Mouse (Mus musculus): ENCODE results near the gene Gucy1b1. TPM values are rescaled to one million over a fixed set of nuclear protein-coding genes. Genes with fewer than 3 reads are reported as not detected.

The Gucy1b1 gene
- polyA plus RNA-seq, 2 experiments: 4.5 to 5.8 TPM

- WGBS (ENCODE audit: insufficient replicate concordance): 70% methylated on average over 6 of the region's 6 CpGs
- no peak overlapping the region for H3K27ac ChIP-seq
- no peak overlapping the region for H3K4me2 ChIP-seq (ENCODE audit: low read depth)
- no peaks in the 10 kb centered on the region for H3K36me3 ChIP-seq (replicated peaks; ENCODE audit: control insufficient read depth, insufficient read depth, low read depth)
- H3K9me3 ChIP-seq (ENCODE audit: control insufficient read depth, low read length): no peaks in the 10 kb centered on the region
- no peaks in the 10 kb centered on the region for H3K4me1 ChIP-seq (replicated peaks; ENCODE audit: control insufficient read depth in 2 of 2, insufficient read depth in 2 of 2, low read length in 1 of 2)
- H3K9ac ChIP-seq (replicated peaks): no peak overlapping the region
- no peak overlapping the region for H3K4me3 ChIP-seq (ENCODE audit: insufficient read depth in 1 of 2, low read depth in 2 of 2, low read length in 2 of 2)
- DNase-seq (ENCODE audit: low read depth in 3 of 3, low spot score in 3 of 3) (no peak), ATAC-seq (ENCODE audit: insufficient read depth) (no peak)
- H3K27me3 ChIP-seq (ENCODE audit: control insufficient read depth, insufficient read depth, low read length): no peaks in the 10 kb centered on the region
- TF ChIP-seq CTCF (IDR thresholded peaks at IDR 0.05; ENCODE audit: low read depth): no peak
- TF ChIP-seq EP300 (IDR thresholded peaks at IDR 0.05; ENCODE audit: low read depth): no peak
These were observed 30.8 kb downstream of the Gucy1b1 start for GRCm38 (mm10) chr3:82043676-82044075.

- H3K27me3 ChIP-seq (ENCODE audit: control insufficient read depth, insufficient read depth, low read length): no peaks in the 10 kb centered on the region
- H3K4me1 ChIP-seq (replicated peaks; ENCODE audit: control insufficient read depth in 2 of 2, insufficient read depth in 2 of 2, low read length in 1 of 2): no peaks in the 10 kb centered on the region
- DNase-seq (ENCODE audit: low read depth in 3 of 3, low spot score in 3 of 3) (no peak), ATAC-seq (ENCODE audit: insufficient read depth) (no peak)
- no peak overlapping the region for H3K4me3 ChIP-seq (ENCODE audit: insufficient read depth in 1 of 2, low read depth in 2 of 2, low read length in 2 of 2)
- WGBS (ENCODE audit: insufficient replicate concordance): 65% methylated on average over 2 of the region's 2 CpGs
- no peaks in the 10 kb centered on the region for H3K9me3 ChIP-seq (ENCODE audit: control insufficient read depth, low read length)
- H3K4me2 ChIP-seq (ENCODE audit: low read depth): no peak overlapping the region
- H3K36me3 ChIP-seq (replicated peaks; ENCODE audit: control insufficient read depth, insufficient read depth, low read depth): no peaks in the 10 kb centered on the region
- H3K9ac ChIP-seq (replicated peaks): no peak overlapping the region
- H3K27ac ChIP-seq: no peak overlapping the region
- TF ChIP-seq CTCF (IDR thresholded peaks at IDR 0.05; ENCODE audit: low read depth) (no peak), EP300 (IDR thresholded peaks at IDR 0.05; ENCODE audit: low read depth) (no peak)
These were observed 38.0 kb downstream of the Gucy1b1 start for GRCm38 (mm10) chr3:82036262-82037044.

GRCm38 (mm10) chr3:82030008-82030748 lies 44.3 kb downstream of the Gucy1b1 start:
- Histone ChIP-seq H3K4me2 (ENCODE audit: low read depth) (no peak overlapping the region), H3K36me3 (replicated peaks; ENCODE audit: control insufficient read depth, insufficient read depth, low read depth) (no peaks in the 10 kb centered on the region), H3K9ac (replicated peaks) (no peak overlapping the region), H3K27ac (no peak overlapping the region), H3K4me1 (replicated peaks; ENCODE audit: control insufficient read depth in 2 of 2, insufficient read depth in 2 of 2, low read length in 1 of 2) (no peaks in the 10 kb centered on the region), H3K4me3 (ENCODE audit: insufficient read depth in 1 of 2, low read depth in 2 of 2, low read length in 2 of 2) (no peak overlapping the region), H3K9me3 (ENCODE audit: control insufficient read depth, low read length) (no peaks in the 10 kb centered on the region), H3K27me3 (ENCODE audit: control insufficient read depth, insufficient read depth, low read length) (no peaks in the 10 kb centered on the region)
- TF ChIP-seq CTCF (IDR thresholded peaks at IDR 0.05; ENCODE audit: low read depth): no peak
- TF ChIP-seq EP300 (IDR thresholded peaks at IDR 0.05; ENCODE audit: low read depth): no peak
- 41% methylated on average over 1 of the region's 1 CpGs for WGBS (ENCODE audit: insufficient replicate concordance)
- ATAC-seq (ENCODE audit: insufficient read depth): no peak
- no peak for DNase-seq (ENCODE audit: low read depth in 3 of 3, low spot score in 3 of 3)

GRCm38 (mm10) chr3:82029229-82029628 lies 45.3 kb downstream of the Gucy1b1 start:
- Histone ChIP-seq H3K9me3 (ENCODE audit: control insufficient read depth, low read length) (no peaks in the 10 kb centered on the region), H3K27ac (no peak overlapping the region), H3K4me2 (ENCODE audit: low read depth) (no peak overlapping the region), H3K9ac (replicated peaks) (no peak overlapping the region), H3K36me3 (replicated peaks; ENCODE audit: control insufficient read depth, insufficient read depth, low read depth) (no peaks in the 10 kb centered on the region), H3K4me3 (ENCODE audit: insufficient read depth in 1 of 2, low read depth in 2 of 2, low read length in 2 of 2) (no peak overlapping the region), H3K4me1 (replicated peaks; ENCODE audit: control insufficient read depth in 2 of 2, insufficient read depth in 2 of 2, low read length in 1 of 2) (no peaks in the 10 kb centered on the region), H3K27me3 (ENCODE audit: control insufficient read depth, insufficient read depth, low read length) (no peaks in the 10 kb centered on the region)
- 0% methylated on average over 3 of the region's 3 CpGs for WGBS (ENCODE audit: insufficient replicate concordance)
- peak in 2 of 3 experiments; percentile 9 to 13 for DNase-seq (ENCODE audit: low read depth in 3 of 3, low spot score in 3 of 3)
- TF ChIP-seq CTCF (IDR thresholded peaks at IDR 0.05; ENCODE audit: low read depth) (peak; percentile 66), EP300 (IDR thresholded peaks at IDR 0.05; ENCODE audit: low read depth) (no peak)
- ATAC-seq (ENCODE audit: insufficient read depth): no peak

GRCm38 (mm10) chr3:82027286-82027685 lies 47.2 kb downstream of the Gucy1b1 start:
- DNase-seq (ENCODE audit: low read depth in 3 of 3, low spot score in 3 of 3) (no peak), ATAC-seq (ENCODE audit: insufficient read depth) (no peak)
- Histone ChIP-seq H3K4me2 (ENCODE audit: low read depth) (no peak overlapping the region), H3K36me3 (replicated peaks; ENCODE audit: control insufficient read depth, insufficient read depth, low read depth) (no peaks in the 10 kb centered on the region), H3K27me3 (ENCODE audit: control insufficient read depth, insufficient read depth, low read length) (no peaks in the 10 kb centered on the region), H3K27ac (no peak overlapping the region), H3K4me3 (ENCODE audit: insufficient read depth in 1 of 2, low read depth in 2 of 2, low read length in 2 of 2) (no peak overlapping the region), H3K4me1 (replicated peaks; ENCODE audit: control insufficient read depth in 2 of 2, insufficient read depth in 2 of 2, low read length in 1 of 2) (no peaks in the 10 kb centered on the region), H3K9ac (replicated peaks) (no peak overlapping the region), H3K9me3 (ENCODE audit: control insufficient read depth, low read length) (no peaks in the 10 kb centered on the region)
- TF ChIP-seq CTCF (IDR thresholded peaks at IDR 0.05; ENCODE audit: low read depth) (no peak), EP300 (IDR thresholded peaks at IDR 0.05; ENCODE audit: low read depth) (no peak)
- WGBS (ENCODE audit: insufficient replicate concordance): 43% methylated on average over 1 of the region's 1 CpGs
